Comparison of ENCODE assay signal across 8 mouse cellular contexts in the genomic region with DNA sequence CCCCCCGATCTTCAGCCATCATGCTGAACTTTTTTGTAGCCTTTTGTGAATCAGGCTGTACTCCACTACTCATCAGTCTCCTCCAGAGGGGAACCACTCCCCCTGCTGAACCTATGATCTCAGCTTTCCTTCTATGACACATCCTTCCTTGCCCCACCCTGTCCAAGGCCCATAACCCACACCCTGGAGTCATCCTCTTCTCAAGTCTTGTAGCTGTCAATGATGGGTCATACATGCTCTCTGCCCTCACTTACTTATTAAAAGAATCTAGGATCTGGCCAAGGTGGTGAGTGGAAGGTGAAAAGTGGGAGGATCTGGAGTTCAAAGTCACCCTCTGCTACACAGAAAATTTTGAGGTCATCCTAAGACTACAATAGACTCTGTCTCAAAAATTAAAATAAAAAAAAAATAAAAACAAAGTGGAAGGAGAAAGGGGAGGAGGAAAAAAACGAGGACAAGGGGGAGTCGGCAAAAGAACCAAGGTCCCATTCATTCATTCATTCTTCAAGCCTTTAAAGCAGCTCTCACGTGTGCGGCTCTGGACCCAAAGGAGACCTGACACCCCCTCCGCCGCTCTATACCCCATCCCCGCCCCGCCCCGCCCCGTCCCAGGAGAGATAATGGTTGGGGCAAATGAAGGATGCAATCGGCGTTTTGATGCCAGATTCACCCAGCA. TPM values are rescaled to one million over a fixed set of nuclear protein-coding genes. Genes with fewer than 3 reads are reported as not detected.
DNase-seq lines count a peak whose midpoint lies in the region; ATAC-seq and TF ChIP-seq lines count a peak whose summit lies in the region.

No protein-coding gene starts in this region.

- H3K79me2 ChIP-seq in MEL (ENCODE audit: control insufficient read depth, insufficient read depth, low read length, poor library complexity): peaks cover 4% of the 10 kb centered on the region; the same call in 1 of the 2 replicates

- no peak; the same call in 1 of the 2 replicates for ATAC-seq in intestine, embryonic 14.5 days (replicated peaks; ENCODE audit: low FRiP score, low TSS enrichment, low read depth)

- peaks cover 2 to 9% of the 10 kb centered on the region in 2 experiments; a peak in 3 of 4 replicates for H3K4me1 ChIP-seq in MEL (ENCODE audit: control insufficient read depth in 1 of 2, insufficient read depth in 2 of 2, low read length in 2 of 2)
- H3K4me1 ChIP-seq in embryonic facial prominence, embryonic 10.5 days: peaks cover 10% of the 10 kb centered on the region
- H3K4me1 ChIP-seq in intestine, embryonic 14.5 days (replicated peaks; ENCODE audit: control insufficient read depth, insufficient read depth, low read length): peaks cover 10% of the 10 kb centered on the region

- DNase-seq in layer of hippocampus, adult 9-11 months: peak; percentile 17
- DNase-seq in layer of hippocampus, postnatal 36 days: no peak
- DNase-seq in MEL (ENCODE audit: low read depth, low spot score): peak; percentile 65
- no peak for DNase-seq in embryonic facial prominence, embryonic 10.5 days (ENCODE audit: low spot score)
- no peak for DNase-seq in intestine, embryonic 14.5 days (ENCODE audit: low spot score)
- DNase-seq in natural killer cell, adult 2 months (ENCODE audit: low spot score in 2 of 2): peak; percentile 9 to 10
- no peak for DNase-seq in frontal cortex, adult 2 months (ENCODE audit: extremely low spot score in 1 of 2, low spot score in 1 of 2)
- DNase-seq in thymus, adult 18-20 months: no peak

- peak overlapping the region; percentile 58 for H3K4me2 ChIP-seq in intestine, embryonic 14.5 days (ENCODE audit: low read length)

- 6% methylated on average over 13 of the region's 13 CpGs for WGBS in embryonic facial prominence, embryonic 10.5 days
- 8% methylated on average over 13 of the region's 13 CpGs for WGBS in intestine, embryonic 14.5 days

- H3K9ac ChIP-seq in MEL (ENCODE audit: control insufficient read depth, low read depth, low read length, poor library complexity, severe bottlenecking): peak overlapping the region; percentile 23; the same call in 1 of the 2 replicates
- H3K9ac ChIP-seq in intestine, embryonic 14.5 days (ENCODE audit: low read length): peak overlapping the region; percentile 47

- H3K4me3 ChIP-seq in MEL (ENCODE audit: control insufficient read depth in 1 of 2, insufficient read depth in 1 of 2, low read depth in 2 of 2, low read length in 2 of 2): peak overlapping the region; percentile 54 to 59
- H3K4me3 ChIP-seq in embryonic facial prominence, embryonic 10.5 days: peak overlapping the region; percentile 91
- peak overlapping the region; percentile 69 for H3K4me3 ChIP-seq in intestine, embryonic 14.5 days (ENCODE audit: low read depth, low read length)

- TF ChIP-seq CTCF in MEL (IDR thresholded peaks at IDR 0.05 in 2 of 3, conservative IDR thresholded peaks at IDR 0.05 in 1 of 3; ENCODE audit: control insufficient read depth in 1 of 3, insufficient read depth in 1 of 3, low read depth in 2 of 3, low read length in 3 of 3, poor library complexity in 1 of 3, severe bottlenecking in 1 of 3): no peak

- no peak for TF ChIP-seq RAD21 in MEL (IDR thresholded peaks at IDR 0.05; ENCODE audit: low read depth, low read length)

- no peak for TF ChIP-seq POLR2A in MEL (IDR thresholded peaks at IDR 0.05; ENCODE audit: control insufficient read depth in 1 of 2, insufficient read depth in 1 of 2, low read depth in 1 of 2, low read length in 2 of 2, poor library complexity in 1 of 2)

- TF ChIP-seq EP300 in MEL (IDR thresholded peaks at IDR 0.05; ENCODE audit: low read depth in 1 of 2, low read length in 2 of 2): no peak

- no peaks in the 10 kb centered on the region for H3K27me3 ChIP-seq in MEL (ENCODE audit: control insufficient read depth in 1 of 2, insufficient read depth in 2 of 2, low read length in 2 of 2)
- H3K27me3 ChIP-seq in embryonic facial prominence, embryonic 10.5 days (replicated peaks; ENCODE audit: low read depth, poor library complexity, severe bottlenecking): peaks cover 8% of the 10 kb centered on the region; the same call in 1 of the 2 replicates
- no peaks in the 10 kb centered on the region for H3K27me3 ChIP-seq in intestine, embryonic 14.5 days (replicated peaks; ENCODE audit: control insufficient read depth, insufficient read depth, low read length)

- peaks cover 0 to 9% of the 10 kb centered on the region in 2 experiments; a peak in 2 of 4 replicates for H3K36me3 ChIP-seq in MEL (ENCODE audit: control insufficient read depth in 1 of 2, insufficient read depth in 2 of 2, low read length in 2 of 2)
- no peaks in the 10 kb centered on the region for H3K36me3 ChIP-seq in embryonic facial prominence, embryonic 10.5 days (replicated peaks)
- H3K36me3 ChIP-seq in intestine, embryonic 14.5 days (ENCODE audit: control insufficient read depth, insufficient read depth, low read length): no peaks in the 10 kb centered on the region

- no peak overlapping the region for H3K27ac ChIP-seq in MEL (ENCODE audit: control insufficient read depth, low read depth, low read length)
- peak overlapping the region; percentile 84 for H3K27ac ChIP-seq in embryonic facial prominence, embryonic 10.5 days (replicated peaks)
- no peak overlapping the region for H3K27ac ChIP-seq in intestine, embryonic 14.5 days (ENCODE audit: low read depth)

- no peaks in the 10 kb centered on the region for H3K9me3 ChIP-seq in MEL (replicated peaks; ENCODE audit: insufficient read depth, low read length)
- no peaks in the 10 kb centered on the region for H3K9me3 ChIP-seq in embryonic facial prominence, embryonic 10.5 days
- H3K9me3 ChIP-seq in intestine, embryonic 14.5 days (ENCODE audit: control insufficient read depth, low read length): no peaks in the 10 kb centered on the region

TF ChIP-seq in MEL, 35 proteins besides CTCF, POLR2A, EP300 and RAD21:
- TF ChIP-seq SIN3A (IDR thresholded peaks at IDR 0.05; ENCODE audit: low read length) (0 out of 2 replicates have a peak, but pooled peaks have one; percentile 42), KAT2A (conservative IDR thresholded peaks at IDR 0.05; ENCODE audit: low read depth, low read length) (no peak), TCF12 (IDR thresholded peaks at IDR 0.05; ENCODE audit: low read depth, low read length) (no peak), E2F4 (IDR thresholded peaks at IDR 0.05; ENCODE audit: borderline replicate concordance, low read depth, low read length) (no peak), SMC3 (IDR thresholded peaks at IDR 0.05; ENCODE audit: low read depth, low read length) (no peak), JUND (IDR thresholded peaks at IDR 0.05; ENCODE audit: low read depth, low read length) (no peak), BHLHE40 (IDR thresholded peaks at IDR 0.05; ENCODE audit: borderline replicate concordance, low read depth, low read length) (no peak), ZNF384 (IDR thresholded peaks at IDR 0.05; ENCODE audit: low read depth, low read length) (no peak), CHD2 (IDR thresholded peaks at IDR 0.05; ENCODE audit: low read length) (no peak), MXI1 (IDR thresholded peaks at IDR 0.05; ENCODE audit: low read depth, low read length) (peak; percentile 64; the same call in 1 of the 2 replicates), MAFK (IDR thresholded peaks at IDR 0.05; ENCODE audit: borderline replicate concordance, low read depth, low read length) (no peak), USF1 (IDR thresholded peaks at IDR 0.05; ENCODE audit: low read depth, low read length) (no peak), ELF1 (IDR thresholded peaks at IDR 0.05; ENCODE audit: low read depth, low read length) (no peak), ZMIZ1 (IDR thresholded peaks at IDR 0.05; ENCODE audit: low read depth, low read length) (no peak)
TF ChIP-seq in MEL: peak in this region for 2.

RNA-seq across cellular contexts. Expression of gene Evi5l, which starts 1.1 kb away (rescaled TPM):
- 100 to 1,000 TPM in 1 of 2 experiments, 10 to 100 TPM in 1; 98.7 to 111 TPM for total RNA-seq in layer of hippocampus, postnatal 36 days (2021)
- 3.2 and 4.5 TPM in 2 replicates for total RNA-seq in MEL (2012; rRNA removed)
- polyA plus RNA-seq in MEL (2012; ENCODE audit: insufficient read depth in 1 of 2, insufficient read length in 2 of 2, low read depth in 1 of 2, low replicate concordance in 2 of 2, missing spikeins in 1 of 2): 10 to 100 TPM in 1 of 2 experiments, not detected in 1; 10.8 TPM
- 23.3 and 25.9 TPM in 2 replicates for polyA plus RNA-seq in embryonic facial prominence, embryonic 10.5 days (2016; fragmentation: Nextera tagmentation; extraction: Ambion mirVana)
- 20.2 and 21.2 TPM in 2 replicates for polyA plus RNA-seq in intestine, embryonic 14.5 days (2014; fragmentation: Nextera tagmentation; extraction: Ambion mirVana)
- polyA plus RNA-seq in frontal cortex, adult 2 months (2012; rRNA removed): 76.1 and 83.7 TPM in 2 replicates

RNA-seq across cellular contexts. Expression of gene Cd209g, which starts 31.4 kb away (rescaled TPM):
- under 1 TPM in 1 of 2 experiments, not detected in 1; 0.66 TPM for total RNA-seq in layer of hippocampus, postnatal 36 days (2021)
- total RNA-seq in MEL (2012; rRNA removed): not detected in 2 replicates
- polyA plus RNA-seq in MEL (2012; ENCODE audit: insufficient read depth in 1 of 2, insufficient read length in 2 of 2, low read depth in 1 of 2, low replicate concordance in 2 of 2, missing spikeins in 1 of 2): not detected
- not detected in 2 replicates for polyA plus RNA-seq in embryonic facial prominence, embryonic 10.5 days (2016; fragmentation: Nextera tagmentation; extraction: Ambion mirVana)
- not detected in 2 replicates for polyA plus RNA-seq in intestine, embryonic 14.5 days (2014; fragmentation: Nextera tagmentation; extraction: Ambion mirVana)
- polyA plus RNA-seq in frontal cortex, adult 2 months (2012; rRNA removed): 0.38 and 0.58 TPM in 2 replicates

RNA-seq across cellular contexts. Expression of gene Prr36, which starts 51.9 kb away (rescaled TPM):
- total RNA-seq in layer of hippocampus, postnatal 36 days (2021): 10 to 100 TPM; 41.2 to 41.9 TPM
- total RNA-seq in MEL (2012; rRNA removed): 0.03 and 0.08 TPM in 2 replicates
- under 1 TPM in 1 of 2 experiments, not detected in 1; 0.58 TPM for polyA plus RNA-seq in MEL (2012; ENCODE audit: insufficient read depth in 1 of 2, insufficient read length in 2 of 2, low read depth in 1 of 2, low replicate concordance in 2 of 2, missing spikeins in 1 of 2)
- 5.7 and 7.2 TPM in 2 replicates for polyA plus RNA-seq in embryonic facial prominence, embryonic 10.5 days (2016; fragmentation: Nextera tagmentation; extraction: Ambion mirVana)
- polyA plus RNA-seq in intestine, embryonic 14.5 days (2014; fragmentation: Nextera tagmentation; extraction: Ambion mirVana): 5.4 and 6.6 TPM in 2 replicates
- polyA plus RNA-seq in frontal cortex, adult 2 months (2012; rRNA removed): 17.4 and 18.3 TPM in 2 replicates

RNA-seq across cellular contexts. Expression of gene Cd209f, which starts 59.7 kb away (rescaled TPM):
- total RNA-seq in layer of hippocampus, postnatal 36 days (2021): under 1 TPM in 1 of 2 experiments, not detected in 1; 0.33 TPM
- not detected in 2 replicates for total RNA-seq in MEL (2012; rRNA removed)
- polyA plus RNA-seq in MEL (2012; ENCODE audit: insufficient read depth in 1 of 2, insufficient read length in 2 of 2, low read depth in 1 of 2, low replicate concordance in 2 of 2, missing spikeins in 1 of 2): not detected
- not detected in 2 replicates for polyA plus RNA-seq in embryonic facial prominence, embryonic 10.5 days (2016; fragmentation: Nextera tagmentation; extraction: Ambion mirVana)
- not detected in 2 replicates for polyA plus RNA-seq in intestine, embryonic 14.5 days (2014; fragmentation: Nextera tagmentation; extraction: Ambion mirVana)
- 0.48 and 1.4 TPM in 2 replicates for polyA plus RNA-seq in frontal cortex, adult 2 months (2012; rRNA removed)

Comparison
In these comparisons a context has a peak if more than half of its experiments do, and no peak if none do; other contexts are left out.
1. DNase-seq: peak in layer of hippocampus, adult 9-11 months (single experiment), MEL (single experiment) and natural killer cell, adult 2 months (2 of 2); none in layer of hippocampus, postnatal 36 days (0 of 2), embryonic facial prominence, embryonic 10.5 days (single experiment), intestine, embryonic 14.5 days (single experiment), frontal cortex, adult 2 months (0 of 2) and thymus, adult 18-20 months (0 of 2).
2. Peak in every context shown above with its lines, with median percentiles within 50 percentile points of each other: H3K4me3 ChIP-seq.